Mouse (Mus musculus): ENCODE measurements around the gene Ube2e1. TPM values are rescaled to one million over a fixed set of nuclear protein-coding genes. Genes with fewer than 3 reads are reported as not detected.
"Not testable (repeated sequence)": the region's sequence is repeated elsewhere in the genome, so short reads cannot be mapped to it uniquely, and the experiment has no call there.

Ube2e1 gene
- polyA plus RNA-seq, 2 experiments: 51.7 to 88.3 TPM

- Histone ChIP-seq H3K36me3 (ENCODE audit: control insufficient read depth, insufficient read depth, low read length) (peaks cover 26% of the 10 kb centered on the region), H3K9ac (ENCODE audit: low read depth, low read length, severe bottlenecking) (peak overlapping the region; percentile 76; the same call in 1 of the 2 replicates), H3K4me1 (ENCODE audit: control insufficient read depth, insufficient read depth, low read length) (peaks cover 6% of the 10 kb centered on the region), H3K9me3 (ENCODE audit: control insufficient read depth, low read length) (no peaks in the 10 kb centered on the region), H3K4me2 (replicated peaks; ENCODE audit: low read depth, low read length, severe bottlenecking) (peak overlapping the region; percentile 60), H3K27ac (replicated peaks; ENCODE audit: low read depth, low read length) (no peak overlapping the region; the same call in 1 of the 2 replicates), H3K27me3 (ENCODE audit: control insufficient read depth, insufficient read depth, low read length) (no peaks in the 10 kb centered on the region), H3K4me3 (replicated peaks; ENCODE audit: low read length) (peak overlapping the region; percentile 92)
- no peak for DNase-seq (ENCODE audit: low spot score)
- TF ChIP-seq POLR2A (IDR thresholded peaks at IDR 0.05; ENCODE audit: borderline replicate concordance, extremely low read depth, insufficient read depth, insufficient read length): no peak
- ATAC-seq (ENCODE audit: low FRiP score, low read depth): no peak
- WGBS: 5% methylated on average over 7 of the region's 7 CpGs
Measured at GRCm38 (mm10) chr14:18271666-18272065, 60.0 kb downstream of the Ube2e1 start.

GRCm38 (mm10) chr14:18270529-18271441 lies 60.9 kb downstream of the Ube2e1 start, which contains the start of the genes Nkiras1 and Rpl15:
Nkiras1 (plus strand) TSS chr14:18271136.
Rpl15 (minus strand) TSS chr14:18271391.
- peak within 1 kb of the TSS; percentile 92 for H3K4me3 ChIP-seq (replicated peaks; ENCODE audit: low read length)
- WGBS: under 1% methylated on average over 64 of the region's 78 CpGs
- peaks cover 6% of the 10 kb centered on the region for H3K4me1 ChIP-seq (ENCODE audit: control insufficient read depth, insufficient read depth, low read length)
- peaks cover 29% of the 10 kb centered on the region for H3K36me3 ChIP-seq (ENCODE audit: control insufficient read depth, insufficient read depth, low read length)
- H3K4me2 ChIP-seq (replicated peaks; ENCODE audit: low read depth, low read length, severe bottlenecking): peak within 1 kb of the TSS; percentile 76
- H3K9ac ChIP-seq (ENCODE audit: low read depth, low read length, severe bottlenecking): peak within 1 kb of the TSS; percentile 99
- DNase-seq (ENCODE audit: low spot score) (peak; percentile 98), ATAC-seq (ENCODE audit: low FRiP score, low read depth) (peak; percentile 99)
- H3K27ac ChIP-seq (replicated peaks; ENCODE audit: low read depth, low read length): peak within 1 kb of the TSS; percentile 86
- H3K9me3 ChIP-seq (ENCODE audit: control insufficient read depth, low read length): no peaks in the 10 kb centered on the region
- no peaks in the 10 kb centered on the region for H3K27me3 ChIP-seq (ENCODE audit: control insufficient read depth, insufficient read depth, low read length)
- peak; percentile 91; the same call in 1 of the 2 replicates for TF ChIP-seq POLR2A (IDR thresholded peaks at IDR 0.05; ENCODE audit: borderline replicate concordance, extremely low read depth, insufficient read depth, insufficient read length)

GRCm38 (mm10) chr14:18269947-18270528 lies 61.6 kb downstream of the Ube2e1 start:
- H3K9me3 ChIP-seq (ENCODE audit: control insufficient read depth, low read length); H3K27me3 ChIP-seq (ENCODE audit: control insufficient read depth, insufficient read depth, low read length); H3K4me1 ChIP-seq (ENCODE audit: control insufficient read depth, insufficient read depth, low read length); ATAC-seq (ENCODE audit: low FRiP score, low read depth): not testable (repeated sequence)
- peak; percentile 23 for DNase-seq (ENCODE audit: low spot score)
- Histone ChIP-seq H3K27ac (replicated peaks; ENCODE audit: low read depth, low read length) (peak overlapping the region; percentile 86), H3K4me2 (replicated peaks; ENCODE audit: low read depth, low read length, severe bottlenecking) (peak overlapping the region; percentile 76), H3K4me3 (replicated peaks; ENCODE audit: low read length) (peak overlapping the region; percentile 92), H3K36me3 (ENCODE audit: control insufficient read depth, insufficient read depth, low read length) (peaks cover 29% of the 10 kb centered on the region), H3K9ac (ENCODE audit: low read depth, low read length, severe bottlenecking) (peak overlapping the region; percentile 99)
- 0% methylated on average over 15 of the region's 24 CpGs for WGBS

GRCm38 (mm10) chr14:18263427-18263826 lies 68.2 kb downstream of the Ube2e1 start:
- no peak overlapping the region for H3K4me3 ChIP-seq (replicated peaks; ENCODE audit: low read length)

GRCm38 (mm10) chr14:18261203-18261602 lies 70.5 kb downstream of the Ube2e1 start:
- Histone ChIP-seq H3K27me3 (ENCODE audit: control insufficient read depth, insufficient read depth, low read length) (no peaks in the 10 kb centered on the region), H3K36me3 (ENCODE audit: control insufficient read depth, insufficient read depth, low read length) (no peaks in the 10 kb centered on the region; the same call in 1 of the 2 replicates), H3K4me1 (ENCODE audit: control insufficient read depth, insufficient read depth, low read length) (peaks cover 7% of the 10 kb centered on the region; the same call in 1 of the 2 replicates), H3K4me3 (replicated peaks; ENCODE audit: low read length) (no peak overlapping the region), H3K9ac (ENCODE audit: low read depth, low read length, severe bottlenecking) (no peak overlapping the region), H3K27ac (replicated peaks; ENCODE audit: low read depth, low read length) (no peak overlapping the region), H3K4me2 (replicated peaks; ENCODE audit: low read depth, low read length, severe bottlenecking) (no peak overlapping the region), H3K9me3 (ENCODE audit: control insufficient read depth, low read length) (0 out of 2 replicates have a peak, but pooled peaks cover 4% of the 10 kb centered on the region)
- 86% methylated on average over 3 of the region's 3 CpGs for WGBS
- ATAC-seq (ENCODE audit: low FRiP score, low read depth) (no peak), DNase-seq (ENCODE audit: low spot score) (no peak)
- TF ChIP-seq POLR2A (IDR thresholded peaks at IDR 0.05; ENCODE audit: borderline replicate concordance, extremely low read depth, insufficient read depth, insufficient read length): no peak

More at GRCm38 (mm10) chr14:18263427-18263826, 68.2 kb downstream of the Ube2e1 start:
- TF ChIP-seq POLR2A (IDR thresholded peaks at IDR 0.05; ENCODE audit: borderline replicate concordance, extremely low read depth, insufficient read depth, insufficient read length): no peak
- Histone ChIP-seq H3K36me3 (ENCODE audit: control insufficient read depth, insufficient read depth, low read length) (peaks cover 19% of the 10 kb centered on the region), H3K9ac (ENCODE audit: low read depth, low read length, severe bottlenecking) (no peak overlapping the region), H3K4me1 (ENCODE audit: control insufficient read depth, insufficient read depth, low read length) (peaks cover 7% of the 10 kb centered on the region; the same call in 1 of the 2 replicates), H3K27ac (replicated peaks; ENCODE audit: low read depth, low read length) (no peak overlapping the region; the same call in 1 of the 2 replicates), H3K9me3 (ENCODE audit: control insufficient read depth, low read length) (0 out of 2 replicates have a peak, but pooled peaks cover 4% of the 10 kb centered on the region), H3K27me3 (ENCODE audit: control insufficient read depth, insufficient read depth, low read length) (no peaks in the 10 kb centered on the region), H3K4me2 (replicated peaks; ENCODE audit: low read depth, low read length, severe bottlenecking) (no peak overlapping the region)
- DNase-seq (ENCODE audit: low spot score) (peak; percentile 68), ATAC-seq (ENCODE audit: low FRiP score, low read depth) (peak; percentile 74)
- 31% methylated on average over 4 of the region's 4 CpGs for WGBS
